Mouse (Mus musculus) erythroid progenitor cell, adult 5-6 weeks (primary cell): ENCODE data around the gene Pex6. TPM values are rescaled to one million over a fixed set of nuclear protein-coding genes. Genes with fewer than 3 reads are reported as not detected.
A peak's percentile ranks its signal among the peaks of the same experiment; 100 is the strongest.

ENCODE experiments used
- ATAC-seq: replicated peaks from 2 replicates; pipeline ENCODE4 v1.8.0; 2016; ENCODE audit warnings: moderate number of reproducible peaks, mild to moderate bottlenecking, moderate TSS enrichment, inconsistent platforms; ENCODE audit not compliant: poor library complexity, low FRiP score, severe bottlenecking
- total RNA-seq, 2 experiments: library from RNA; stranded (forward) in 1 of 2; stranded (reverse) in 1 of 2; fragments of 150-400 nt in 1 of 2; fragments of 186-747, 209-891 nt in 1 of 2; gene quantifications; 2 replicates each; pipeline versions ENCODE4 v1.2.3 to v1.2.4; 2015 to 2017; ENCODE audit warnings: low replicate concordance in 2 of 2

Gene Pex6
- total RNA-seq (2015; ENCODE audit: low replicate concordance) (1.1 TPM in 1 of 2 replicates, not detected in the other), total RNA-seq (2017; ENCODE audit: low replicate concordance) (1.8 and 4.2 TPM in 2 replicates)

GRCm38 (mm10) chr17:46710959-46711597 lies at the start of gene Pex6:
Gene Pex6 (plus strand): TSS chr17:46711463.
- peak; percentile 97 for ATAC-seq

- ATAC-seq = no peak
These were observed 49.3 kb upstream of the Pex6 start for GRCm38 (mm10) chr17:46661981-46662380.

GRCm38 (mm10) chr17:46662730-46663129 lies 48.5 kb upstream of the Pex6 start:
- no peak for ATAC-seq

- no peak for ATAC-seq
These were observed 43.6 kb upstream of the Pex6 start for GRCm38 (mm10) chr17:46667712-46668111.

- ATAC-seq = no peak
These were observed 41.4 kb upstream of the Pex6 start for GRCm38 (mm10) chr17:46669911-46670310.

- ATAC-seq = peak; percentile 98
These were observed 37.3 kb upstream of the Pex6 start, which contains the start of gene Rrp36 for GRCm38 (mm10) chr17:46673850-46674529. Gene Rrp36 (minus strand): TSS chr17:46674352.

- peak; percentile 14 for ATAC-seq
These were observed 36.6 kb upstream of the Pex6 start for GRCm38 (mm10) chr17:46674530-46675283.

GRCm38 (mm10) chr17:46678416-46678815 lies 32.8 kb upstream of the Pex6 start, which contains the start of gene Mea1:
Gene Mea1 (plus strand): TSS chr17:46678793.
- ATAC-seq = no peak

GRCm38 (mm10) chr17:46678911-46679310 lies 32.4 kb upstream of the Pex6 start:
- no peak for ATAC-seq

GRCm38 (mm10) chr17:46679843-46680759 lies 31.2 kb upstream of the Pex6 start:
- ATAC-seq = no peak

- peak; percentile 95 for ATAC-seq
These were observed 30.4 kb upstream of the Pex6 start, which contains the start of gene Klhdc3 for GRCm38 (mm10) chr17:46680760-46681373. Gene Klhdc3 (minus strand): TSS chr17:46680914.

- no peak; the same call in 1 of the 2 replicates for ATAC-seq
These were observed 29.7 kb upstream of the Pex6 start for GRCm38 (mm10) chr17:46681466-46682118.

GRCm38 (mm10) chr17:46682654-46683389 lies 28.4 kb upstream of the Pex6 start:
- ATAC-seq = no peak

- ATAC-seq = no peak
These were observed 25.4 kb upstream of the Pex6 start for GRCm38 (mm10) chr17:46685913-46686312.

GRCm38 (mm10) chr17:46690665-46691064 lies 20.6 kb upstream of the Pex6 start:
- ATAC-seq = peak; percentile 70

- no peak for ATAC-seq
These were observed 19.9 kb upstream of the Pex6 start for GRCm38 (mm10) chr17:46691390-46691789.

GRCm38 (mm10) chr17:46694517-46695063 lies 16.7 kb upstream of the Pex6 start:
- no peak for ATAC-seq
